Mouse (Mus musculus): Measurements from ENCODE around the gene Tmem186. TPM values are rescaled to one million over a fixed set of nuclear protein-coding genes. Genes with fewer than 3 reads are reported as not detected.

Tmem186 gene
- polyA plus RNA-seq, 1 experiment = 7.4 TPM

- H3K4me2 ChIP-seq (ENCODE audit: low read depth) = no peak overlapping the region
- H3K4me3 ChIP-seq = no peak overlapping the region
Measured at GRCm38 (mm10) chr16:8655599-8655998, 18.1 kb upstream of the Tmem186 start.

GRCm38 (mm10) chr16:8655108-8655507, 17.6 kb upstream of the Tmem186 start:
- peaks cover 22% of the 10 kb centered on the region for H3K36me3 ChIP-seq (ENCODE audit: control insufficient read depth, insufficient read depth)
- no peak overlapping the region for H3K4me3 ChIP-seq
- no peaks in the 10 kb centered on the region for H3K79me2 ChIP-seq (ENCODE audit: control insufficient read depth, insufficient read depth)
- peak; percentile 56 for TF ChIP-seq POLR2AphosphoS2 (IDR thresholded peaks at IDR 0.05; ENCODE audit: insufficient read length, low read depth)
- no peak for TF ChIP-seq TCF3 (IDR thresholded peaks at IDR 0.05; ENCODE audit: insufficient read length, low read depth)
- no peaks in the 10 kb centered on the region for H3K27me3 ChIP-seq (ENCODE audit: control insufficient read depth, insufficient read depth, insufficient read length)
- no peak overlapping the region for H3ac ChIP-seq (ENCODE audit: control insufficient read depth, insufficient read length)
- no peak overlapping the region for H3K4me2 ChIP-seq (ENCODE audit: low read depth)

More at GRCm38 (mm10) chr16:8655599-8655998, 18.1 kb upstream of the Tmem186 start:
- H3K36me3 ChIP-seq (ENCODE audit: control insufficient read depth, insufficient read depth) = peaks cover 19% of the 10 kb centered on the region
- no peak overlapping the region for H3ac ChIP-seq (ENCODE audit: control insufficient read depth, insufficient read length)
- no peaks in the 10 kb centered on the region for H3K79me2 ChIP-seq (ENCODE audit: control insufficient read depth, insufficient read depth)
- no peaks in the 10 kb centered on the region for H3K27me3 ChIP-seq (ENCODE audit: control insufficient read depth, insufficient read depth, insufficient read length)
- no peak for TF ChIP-seq POLR2A (IDR thresholded peaks at IDR 0.05; ENCODE audit: insufficient read length, low read depth)

- Histone ChIP-seq H3K4me2 (ENCODE audit: low read depth) (no peak overlapping the region), H3K27me3 (ENCODE audit: control insufficient read depth, insufficient read depth, insufficient read length) (no peaks in the 10 kb centered on the region), H3K36me3 (ENCODE audit: control insufficient read depth, insufficient read depth) (peaks cover 20% of the 10 kb centered on the region), H3ac (ENCODE audit: control insufficient read depth, insufficient read length) (no peak overlapping the region), H3K4me3 (no peak overlapping the region), H3K79me2 (ENCODE audit: control insufficient read depth, insufficient read depth) (no peaks in the 10 kb centered on the region)
- TF ChIP-seq MYOG (IDR thresholded peaks at IDR 0.05; ENCODE audit: control insufficient read depth in 1 of 3, insufficient read depth in 1 of 3, insufficient read length in 2 of 3, low read depth in 2 of 3) (no peak), E2F4 (IDR thresholded peaks at IDR 0.05; ENCODE audit: insufficient read depth) (no peak), REST (IDR thresholded peaks at IDR 0.05; ENCODE audit: insufficient read depth, insufficient read length) (no peak), MAX (IDR thresholded peaks at IDR 0.05; ENCODE audit: low read depth) (no peak), SRF (IDR thresholded peaks at IDR 0.05; ENCODE audit: control insufficient read depth, insufficient read length, low read depth) (no peak), TCF12 (IDR thresholded peaks at IDR 0.05; ENCODE audit: insufficient read depth, poor library complexity, severe bottlenecking) (no peak), TCF3 (IDR thresholded peaks at IDR 0.05; ENCODE audit: insufficient read length, low read depth) (no peak), POLR2AphosphoS2 (IDR thresholded peaks at IDR 0.05; ENCODE audit: insufficient read length, low read depth) (no peak), POLR2A (IDR thresholded peaks at IDR 0.05; ENCODE audit: insufficient read length, low read depth) (no peak), USF1 (IDR thresholded peaks at IDR 0.05; ENCODE audit: low read depth) (no peak), MYOD1 (IDR thresholded peaks at IDR 0.05; ENCODE audit: control insufficient read depth in 1 of 3, insufficient read length in 2 of 3, low read depth in 2 of 3) (no peak), CEBPB (IDR thresholded peaks at IDR 0.05; ENCODE audit: insufficient read depth, poor library complexity, severe bottlenecking) (no peak)
Measured at GRCm38 (mm10) chr16:8650007-8650406, 12.5 kb upstream of the Tmem186 start.

- H3K27me3 ChIP-seq (ENCODE audit: control insufficient read depth, insufficient read depth, insufficient read length) = no peaks in the 10 kb centered on the region
- H3K79me2 ChIP-seq (ENCODE audit: control insufficient read depth, insufficient read depth) = peaks cover under 1% of the 10 kb centered on the region
- H3K36me3 ChIP-seq (ENCODE audit: control insufficient read depth, insufficient read depth) = peaks cover 24% of the 10 kb centered on the region
- H3ac ChIP-seq (ENCODE audit: control insufficient read depth, insufficient read length) = no peak overlapping the region
- H3K4me2 ChIP-seq (ENCODE audit: low read depth) = no peak overlapping the region
- no peak overlapping the region for H3K4me3 ChIP-seq
- TF ChIP-seq E2F4 (IDR thresholded peaks at IDR 0.05; ENCODE audit: insufficient read depth) = no peak
Measured at GRCm38 (mm10) chr16:8645546-8645945, 8.0 kb upstream of the Tmem186 start.

DNA sequence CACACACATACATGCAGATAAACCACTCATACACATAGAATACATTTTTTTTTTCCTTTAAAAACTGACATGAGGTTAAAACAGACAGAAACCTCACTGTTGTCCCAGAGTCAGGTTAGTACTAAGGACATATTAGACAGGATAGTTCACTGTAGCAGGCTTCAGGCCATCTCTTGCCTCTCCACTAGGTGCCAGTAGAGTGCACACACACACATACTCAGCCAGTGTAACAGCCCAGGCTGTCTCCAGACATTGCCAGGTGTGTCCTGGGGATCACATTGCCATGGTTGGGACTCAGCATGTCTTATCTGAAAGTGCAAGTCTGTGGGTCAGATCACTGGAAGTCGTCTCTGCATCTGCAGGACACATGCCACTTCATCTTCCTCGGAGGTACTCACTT, 6.3 kb upstream of the Tmem186 start:
- Histone ChIP-seq H3K79me2 (ENCODE audit: control insufficient read depth, insufficient read depth) (peaks cover 14% of the 10 kb centered on the region), H3K4me3 (no peak overlapping the region), H3K27me3 (ENCODE audit: control insufficient read depth, insufficient read depth, insufficient read length) (no peaks in the 10 kb centered on the region), H3K36me3 (ENCODE audit: control insufficient read depth, insufficient read depth) (peaks cover 21% of the 10 kb centered on the region), H3ac (ENCODE audit: control insufficient read depth, insufficient read length) (no peak overlapping the region), H3K4me2 (ENCODE audit: low read depth) (no peak overlapping the region)
- TF ChIP-seq SRF (IDR thresholded peaks at IDR 0.05; ENCODE audit: control insufficient read depth, insufficient read length, low read depth) (no peak), MYOD1 (IDR thresholded peaks at IDR 0.05; ENCODE audit: control insufficient read depth in 1 of 3, insufficient read length in 2 of 3, low read depth in 2 of 3) (no peak), TCF12 (IDR thresholded peaks at IDR 0.05; ENCODE audit: insufficient read depth, poor library complexity, severe bottlenecking) (no peak), E2F4 (IDR thresholded peaks at IDR 0.05; ENCODE audit: insufficient read depth) (no peak), POLR2AphosphoS2 (IDR thresholded peaks at IDR 0.05; ENCODE audit: insufficient read length, low read depth) (no peak), MYOG (IDR thresholded peaks at IDR 0.05; ENCODE audit: control insufficient read depth in 1 of 3, insufficient read depth in 1 of 3, insufficient read length in 2 of 3, low read depth in 2 of 3) (no peak), TCF3 (IDR thresholded peaks at IDR 0.05; ENCODE audit: insufficient read length, low read depth) (no peak), REST (IDR thresholded peaks at IDR 0.05; ENCODE audit: insufficient read depth, insufficient read length) (no peak), POLR2A (IDR thresholded peaks at IDR 0.05; ENCODE audit: insufficient read length, low read depth) (no peak), CEBPB (IDR thresholded peaks at IDR 0.05; ENCODE audit: insufficient read depth, poor library complexity, severe bottlenecking) (no peak)
